Mouse (Mus musculus): ENCODE measurements at regions not wholly inside any gene's neighbourhood (a gene's known extent, or its start where the extent isn't known, plus 50 kb on each side); places are given as distances from the start of the nearest gene placed in this dataset.

DNA sequence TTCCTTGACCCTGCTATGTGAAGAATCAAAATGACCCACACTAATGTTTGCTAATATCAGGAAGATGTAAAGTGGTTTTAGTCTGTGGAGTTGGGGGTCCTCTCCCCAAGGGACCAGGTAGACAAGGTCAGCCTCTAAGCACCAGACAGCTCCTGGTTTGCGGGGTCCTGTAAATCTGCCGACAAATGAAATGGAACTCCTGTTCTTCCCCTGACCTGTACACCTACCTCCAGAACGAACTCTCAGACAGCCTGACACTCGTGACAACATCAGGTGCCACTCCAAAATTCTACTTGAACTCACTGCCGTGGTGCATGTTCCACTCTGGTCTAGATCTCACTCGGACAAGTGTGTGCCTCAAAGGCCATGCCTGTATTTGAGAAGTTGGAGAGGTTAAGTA is 121.8 kb upstream of the Cdkn3 start:
- DNase-seq (ENCODE audit: low spot score in 2 of 2): no peak

DNA sequence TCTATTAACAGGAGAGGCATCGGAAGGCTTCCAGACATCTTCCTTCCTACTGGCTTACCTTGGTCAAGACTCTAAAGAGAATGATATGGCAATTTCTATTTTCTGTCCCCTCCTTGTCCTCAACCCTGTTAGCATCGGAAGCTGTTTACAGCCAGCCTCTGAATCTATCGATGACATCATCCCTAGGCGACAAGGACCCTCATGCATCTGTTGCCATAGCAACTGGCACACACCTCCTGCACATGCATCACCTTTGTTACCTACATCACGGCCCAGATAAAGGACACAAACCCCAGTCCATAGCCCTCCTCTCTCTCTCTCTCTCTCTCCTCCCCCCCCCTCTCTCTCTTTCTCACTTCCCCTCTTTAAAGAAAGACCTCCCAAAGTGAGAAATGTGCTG is 123.1 kb upstream of the Cdkn3 start:
- no peak for DNase-seq (ENCODE audit: low spot score in 2 of 2)

DNA sequence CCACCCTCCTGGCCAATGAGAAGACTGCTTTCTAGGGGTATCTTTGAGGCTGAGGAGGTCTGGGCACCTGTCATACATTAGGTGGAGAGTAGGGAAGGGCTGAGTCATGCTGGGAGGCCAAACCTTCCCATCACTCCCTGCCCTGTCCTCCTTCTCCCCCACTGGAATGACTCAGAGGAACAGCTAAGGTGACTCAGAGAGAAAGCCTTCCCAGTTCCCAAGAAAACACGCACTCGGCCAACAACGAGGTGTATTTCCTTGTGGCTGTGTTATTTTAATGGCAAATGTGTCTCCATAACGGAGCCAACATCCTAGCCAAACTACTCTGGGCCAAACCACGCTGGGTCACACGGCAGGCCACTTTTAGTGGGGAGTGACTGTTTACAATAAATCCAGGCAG is 124.0 kb upstream of the Cdkn3 start:
- no peak for DNase-seq (ENCODE audit: low spot score in 2 of 2)

DNA sequence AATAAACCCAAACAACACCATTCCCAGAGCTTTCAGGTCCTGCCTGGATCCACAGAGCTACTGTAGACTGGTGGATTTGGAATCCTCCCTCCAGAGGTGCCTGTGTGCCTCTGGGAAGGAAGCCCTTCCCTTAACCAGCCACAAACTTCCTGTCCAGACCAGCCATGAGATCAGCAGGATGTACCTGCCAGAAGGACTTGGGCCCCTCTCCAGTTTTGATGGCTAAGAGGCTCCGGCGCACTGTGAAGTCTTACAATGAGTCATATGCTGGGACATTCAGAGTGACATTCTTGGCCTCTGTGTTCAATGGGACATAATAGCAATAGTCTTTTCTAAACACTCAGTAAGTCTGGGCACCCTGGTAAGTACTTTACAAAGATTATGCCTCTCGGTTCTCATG is 125.0 kb upstream of the Cdkn3 start:
- no peak for DNase-seq (ENCODE audit: low spot score in 2 of 2)

DNA sequence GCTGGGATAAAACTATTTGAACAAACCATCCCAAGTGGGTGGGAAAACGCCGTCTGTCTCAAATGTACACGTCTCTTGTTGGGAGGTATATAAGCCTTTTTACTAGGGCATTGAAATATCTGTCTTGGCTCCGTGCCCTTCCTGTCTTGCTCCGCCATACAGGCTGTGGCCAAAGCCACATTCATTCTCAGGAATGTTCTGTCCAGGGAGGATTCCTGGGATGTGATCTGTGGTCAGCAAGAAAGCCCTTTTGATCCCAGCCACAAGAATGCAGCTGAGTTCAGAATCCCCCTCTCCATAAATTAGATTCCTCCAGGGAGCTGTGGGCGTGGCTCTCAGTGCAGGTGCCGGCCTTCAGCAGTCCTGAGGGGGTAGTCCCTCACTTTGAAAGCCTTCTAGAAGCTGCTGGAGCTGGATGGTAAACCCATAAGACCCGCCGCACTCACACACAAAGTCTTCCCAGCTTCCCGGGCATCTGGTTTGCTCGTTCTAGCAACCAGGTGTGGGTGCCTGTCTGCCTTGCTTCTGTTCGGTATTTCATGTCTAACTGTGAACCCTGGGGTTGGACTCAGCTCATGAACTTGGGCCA is 125.6 kb upstream of the Cdkn3 start:
- DNase-seq (ENCODE audit: low spot score in 2 of 2): no peak

DNA sequence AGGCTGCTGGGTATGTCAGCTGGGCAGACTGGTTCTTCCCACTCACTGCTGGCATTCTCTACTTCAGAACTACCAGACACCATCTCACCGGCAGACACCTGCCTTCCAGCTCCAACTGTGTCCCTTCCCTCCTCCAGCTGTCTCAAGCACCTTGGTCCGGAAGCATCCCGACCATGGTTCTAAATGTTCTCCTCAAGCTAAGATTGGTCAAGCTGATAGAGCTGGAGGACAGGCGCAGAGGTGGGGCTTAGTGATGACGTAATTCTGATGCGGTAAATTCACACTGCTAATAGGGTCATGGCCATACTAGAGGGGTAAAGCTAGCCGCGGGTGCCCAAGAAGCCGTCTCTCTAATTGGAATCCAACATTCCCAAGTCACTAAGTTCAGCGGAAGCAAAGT is 126.1 kb upstream of the Cdkn3 start:
- DNase-seq (ENCODE audit: low spot score in 2 of 2): no peak

DNA sequence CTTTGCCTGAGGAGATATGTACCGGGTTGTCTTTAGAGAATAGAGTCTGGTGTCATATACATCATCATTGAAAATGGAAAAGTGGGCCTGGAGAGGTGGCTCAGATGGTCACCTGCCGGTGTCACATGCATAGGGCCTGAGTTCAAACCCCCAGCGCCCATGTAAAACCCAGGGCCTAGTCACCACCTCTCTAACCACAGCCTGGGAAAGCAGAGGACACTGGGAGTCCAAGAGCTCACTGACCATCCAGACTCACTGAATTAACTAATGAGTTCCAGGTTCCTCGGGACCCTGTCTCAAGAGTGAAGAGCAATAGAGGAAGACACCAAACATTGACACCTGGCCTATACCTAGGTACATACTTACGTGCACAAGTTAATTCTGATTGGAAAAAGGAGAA is 132.7 kb upstream of the Cdkn3 start:
- DNase-seq (ENCODE audit: low spot score in 2 of 2): no peak

DNA sequence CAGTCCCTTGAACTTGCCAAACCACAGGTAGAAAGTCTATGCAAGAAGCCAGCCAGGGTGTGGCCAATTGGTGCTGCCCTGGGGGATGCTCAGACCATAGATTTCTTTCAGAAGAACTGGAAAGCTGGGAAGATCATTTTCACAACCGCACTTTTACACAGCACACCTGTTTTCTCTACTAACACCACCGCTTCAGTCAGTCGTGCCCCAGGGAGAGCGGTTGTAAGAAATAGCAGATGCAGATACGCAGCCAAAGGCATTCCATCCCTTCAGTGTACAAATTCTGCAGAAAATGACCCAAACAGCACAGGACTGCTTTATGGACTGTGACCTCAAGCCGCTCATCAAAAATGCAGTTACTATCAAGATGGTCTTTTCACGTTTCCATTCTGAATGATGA is 134.6 kb upstream of the Cdkn3 start:
- no peak for DNase-seq (ENCODE audit: low spot score in 2 of 2)

DNA sequence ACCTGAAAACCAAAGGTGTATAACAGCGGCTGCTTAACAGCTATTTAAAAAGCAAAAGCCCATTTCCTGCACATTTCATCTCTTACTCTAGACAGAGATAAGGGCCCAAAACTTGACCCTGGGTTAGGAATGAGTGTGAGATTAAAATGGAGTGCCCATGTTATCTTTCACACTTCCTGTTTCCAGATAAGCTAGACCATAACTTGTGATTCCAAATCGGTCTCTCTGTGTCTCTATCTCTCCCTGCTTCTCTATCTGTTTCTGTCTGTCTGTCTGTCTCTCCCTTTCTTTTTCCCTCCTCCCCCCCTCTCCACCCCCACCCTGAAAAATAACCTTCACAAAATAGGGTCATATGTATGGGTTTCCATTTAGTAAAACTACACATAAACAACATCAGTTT is 136.7 kb upstream of the Cdkn3 start:
- no peak for DNase-seq (ENCODE audit: low spot score in 2 of 2)

DNA sequence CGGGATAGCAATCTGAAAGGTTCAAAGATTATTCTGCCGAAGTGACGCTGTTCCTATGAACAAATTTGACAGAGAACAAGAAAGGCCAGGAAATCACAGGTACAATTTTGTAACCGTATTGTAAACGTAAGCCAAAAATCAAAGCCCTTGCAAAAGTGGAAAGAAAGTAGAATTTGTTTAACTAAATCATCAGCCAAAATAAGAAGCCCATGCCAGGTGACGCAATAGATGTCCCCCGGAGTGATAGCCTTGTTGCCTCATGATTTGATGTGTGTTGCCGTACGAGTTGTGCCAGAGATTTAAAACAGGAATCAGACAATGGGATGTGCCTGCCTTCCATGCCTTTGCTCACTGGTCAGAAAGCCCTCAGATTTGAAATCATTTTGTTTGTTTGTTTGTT is 144.3 kb upstream of the Cdkn3 start:
- DNase-seq (ENCODE audit: low spot score in 2 of 2): no peak

DNA sequence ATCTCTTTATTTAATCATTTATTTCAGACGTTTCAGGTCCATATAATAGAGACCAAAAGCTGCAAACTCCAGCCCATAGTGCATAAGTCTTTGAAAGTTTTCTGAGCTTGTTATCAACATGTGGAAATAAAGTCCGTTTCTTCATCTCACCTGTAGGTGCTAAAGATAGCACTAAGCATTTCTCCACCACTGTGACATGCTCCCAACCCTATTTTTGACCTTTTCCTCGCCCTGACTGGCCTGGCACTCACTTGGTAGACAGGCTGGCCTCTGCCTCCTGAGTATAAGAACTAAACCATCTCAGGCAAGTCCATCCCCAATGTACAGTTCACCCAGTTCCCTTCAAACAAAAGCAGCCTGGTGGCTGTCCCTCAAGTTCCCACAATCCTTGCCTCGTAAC is 145.4 kb upstream of the Cdkn3 start:
- DNase-seq (ENCODE audit: low spot score in 2 of 2): no peak

DNA sequence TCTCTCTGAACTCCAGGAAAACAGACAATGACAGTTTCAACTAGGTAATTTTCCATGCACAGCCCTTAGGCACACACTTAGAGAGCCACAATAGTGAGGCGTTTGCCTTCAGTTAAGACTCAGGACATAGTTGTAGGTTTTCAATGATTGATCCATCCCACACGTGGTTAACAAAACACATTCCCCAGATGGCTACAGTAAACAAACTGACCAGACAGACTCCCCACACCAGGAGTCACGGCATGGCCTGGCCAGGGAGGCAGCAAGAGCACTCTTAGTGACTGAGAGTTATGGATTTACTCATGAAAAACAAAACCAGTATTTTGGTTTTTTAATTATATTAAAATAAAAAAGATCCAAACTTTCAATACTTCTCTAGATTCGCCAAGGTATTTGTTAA is 146.6 kb upstream of the Cdkn3 start:
- DNase-seq (ENCODE audit: low spot score in 2 of 2): no peak

DNA sequence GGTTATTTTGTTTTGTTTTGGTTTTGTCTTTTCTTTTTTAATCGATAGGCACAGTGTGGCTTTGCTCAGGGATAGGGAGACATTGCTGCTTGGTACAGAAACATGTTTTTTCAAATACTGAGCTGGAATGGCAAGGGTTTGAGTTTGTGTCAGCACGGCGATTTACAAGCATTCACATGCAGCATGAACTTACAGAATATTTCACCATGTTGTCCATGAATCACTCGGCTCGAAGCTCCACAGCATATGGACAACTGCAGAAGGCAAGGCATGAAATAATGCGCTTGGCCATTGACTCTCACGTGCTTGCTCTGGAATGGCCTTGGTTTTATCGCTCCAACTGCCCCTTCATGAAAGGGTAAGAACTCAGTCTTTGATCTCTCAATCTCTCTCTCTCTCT is 147.1 kb upstream of the Cdkn3 start:
- DNase-seq (ENCODE audit: low spot score in 2 of 2): no peak

DNA sequence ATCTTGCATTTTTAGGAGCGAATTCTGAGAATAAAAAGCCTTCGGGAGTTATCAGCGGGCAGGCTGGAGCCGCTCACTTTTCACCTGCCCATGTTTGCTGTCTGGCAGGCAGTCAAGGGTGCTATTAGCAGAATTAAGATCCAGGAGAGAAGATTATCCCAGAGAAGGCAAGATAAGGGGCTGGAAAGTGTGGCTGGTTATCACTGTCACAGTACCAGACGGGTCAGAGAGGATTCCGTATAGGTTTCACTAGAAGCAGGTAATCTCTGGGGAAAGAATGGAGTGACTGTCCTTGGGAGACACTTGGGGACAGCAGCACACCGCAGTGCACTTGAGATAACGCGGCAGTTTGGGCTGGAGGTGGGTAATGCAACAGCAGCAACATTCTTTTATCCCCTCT is 147.8 kb upstream of the Cdkn3 start:
- DNase-seq (ENCODE audit: low spot score in 2 of 2): no peak

DNA sequence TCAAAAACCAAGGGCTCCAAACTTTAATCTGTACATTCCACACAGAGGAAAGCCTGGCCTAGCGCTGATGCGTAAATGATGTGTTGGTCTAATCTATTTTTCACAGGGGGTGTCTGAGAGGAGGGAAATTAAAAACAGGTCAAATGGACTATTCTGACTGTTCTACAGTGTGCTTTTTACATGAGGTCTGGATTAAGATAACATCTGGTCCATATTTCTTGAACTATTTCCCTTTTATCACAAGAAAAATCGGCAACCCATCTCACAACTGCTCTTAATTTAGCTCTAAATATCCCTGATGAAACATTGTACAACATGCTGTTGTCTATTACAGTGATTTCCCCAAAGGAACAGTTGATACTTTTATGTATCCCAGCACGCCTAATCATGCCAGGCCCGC is 149.4 kb upstream of the Cdkn3 start:
- DNase-seq (ENCODE audit: low spot score in 2 of 2): no peak

DNA sequence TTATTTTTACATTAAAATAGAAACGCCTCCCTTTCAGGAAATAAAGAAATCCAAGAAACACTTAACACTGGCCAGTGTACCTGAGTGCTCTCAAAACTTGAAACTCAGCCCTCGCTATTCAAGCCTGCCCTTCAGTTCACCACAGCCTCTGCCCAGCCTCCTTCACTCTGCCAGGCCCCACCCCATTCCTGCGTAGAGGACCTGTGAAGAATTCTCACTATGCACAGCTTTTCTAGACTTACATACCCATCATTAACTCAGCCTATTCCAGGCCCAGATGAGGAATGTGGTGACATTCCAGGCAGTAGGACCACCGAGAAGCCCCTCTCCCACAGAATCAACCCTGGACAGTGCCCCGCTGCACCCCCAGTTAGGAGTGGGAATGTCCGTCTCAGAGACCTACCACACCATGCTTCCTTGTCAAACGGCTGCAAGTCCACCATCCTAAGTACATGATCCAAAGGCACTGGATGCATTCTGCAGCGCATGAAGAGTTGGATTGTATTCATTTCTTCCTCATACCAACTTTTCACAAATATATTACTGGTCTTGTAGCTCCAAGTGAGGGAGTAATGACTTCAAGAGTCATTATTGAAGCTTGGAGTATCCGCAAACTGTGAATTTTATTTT is 150.0 kb upstream of the Cdkn3 start:
- DNase-seq (ENCODE audit: low spot score in 2 of 2): no peak

DNA sequence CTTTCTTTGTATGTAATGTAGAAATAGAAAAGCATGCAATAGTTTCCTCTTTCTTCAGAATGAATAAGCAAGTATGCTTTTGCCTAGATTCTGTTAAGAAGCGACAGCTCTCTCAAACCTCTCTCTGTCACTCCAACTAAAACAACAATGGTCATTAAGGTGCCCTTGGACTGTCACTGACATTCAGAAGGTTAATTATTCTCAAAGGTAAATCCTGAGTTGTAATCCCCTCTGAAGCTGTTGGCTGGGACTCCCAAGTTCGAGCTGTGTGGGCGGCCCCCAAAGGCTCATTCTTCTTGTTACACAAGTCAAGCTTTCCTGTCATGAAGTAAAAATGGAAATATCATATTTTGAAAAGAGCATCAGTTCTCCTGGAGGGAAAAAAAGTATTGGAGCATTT is 153.6 kb upstream of the Cdkn3 start:
- DNase-seq (ENCODE audit: low spot score in 2 of 2): no peak

DNA sequence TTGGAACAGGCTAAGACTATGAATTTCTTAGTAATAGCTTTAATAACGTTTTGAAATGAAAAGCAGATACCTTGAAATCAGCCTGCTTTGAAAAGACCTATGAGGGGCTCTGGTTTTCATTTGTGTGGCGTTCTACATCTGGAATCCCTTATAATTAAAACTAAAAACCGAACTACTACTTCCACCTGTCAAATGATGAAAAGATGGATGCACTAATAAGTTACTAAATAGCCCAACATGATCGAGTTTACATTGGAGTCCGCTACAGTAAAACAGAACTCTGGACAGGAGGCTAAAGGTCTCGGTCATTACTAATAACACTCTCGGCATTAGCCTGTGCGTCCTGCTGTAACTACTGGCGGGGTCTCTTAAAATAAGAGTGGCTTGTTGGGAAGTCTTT is 154.3 kb upstream of the Cdkn3 start:
- no peak for DNase-seq (ENCODE audit: low spot score in 2 of 2)

DNA sequence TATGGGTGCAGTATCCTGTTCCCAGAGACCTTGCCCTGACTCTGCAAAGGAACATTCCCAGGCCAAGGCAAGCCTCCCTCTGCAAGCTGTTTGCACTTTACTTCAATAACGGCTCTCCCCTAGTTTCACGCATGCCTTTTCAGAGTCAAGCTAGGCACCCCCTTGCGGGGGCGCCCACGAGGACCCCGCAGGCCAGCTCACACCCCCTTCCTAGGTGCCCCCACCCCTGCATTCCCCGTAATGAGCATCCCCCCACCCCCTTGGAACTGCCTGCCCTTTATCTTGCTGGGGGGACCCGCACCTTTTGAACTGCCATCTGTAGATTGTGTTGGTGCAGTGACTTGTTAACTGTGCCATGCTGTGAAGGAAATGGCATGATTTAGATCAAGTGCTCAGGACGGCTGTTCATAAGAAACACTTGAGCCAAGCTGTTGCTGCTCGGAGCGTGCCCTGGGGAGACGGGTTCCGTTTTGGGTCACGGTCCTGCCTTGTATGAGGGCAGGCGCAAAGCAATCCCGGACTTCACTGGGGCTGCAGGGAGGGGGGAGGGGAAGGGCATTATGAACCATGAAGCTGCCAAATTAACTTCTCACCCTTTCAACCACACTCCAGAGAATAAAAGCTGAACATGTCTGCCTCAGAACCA is 155.3 kb upstream of the Cdkn3 start:
- no peak for DNase-seq (ENCODE audit: low spot score in 2 of 2)

DNA sequence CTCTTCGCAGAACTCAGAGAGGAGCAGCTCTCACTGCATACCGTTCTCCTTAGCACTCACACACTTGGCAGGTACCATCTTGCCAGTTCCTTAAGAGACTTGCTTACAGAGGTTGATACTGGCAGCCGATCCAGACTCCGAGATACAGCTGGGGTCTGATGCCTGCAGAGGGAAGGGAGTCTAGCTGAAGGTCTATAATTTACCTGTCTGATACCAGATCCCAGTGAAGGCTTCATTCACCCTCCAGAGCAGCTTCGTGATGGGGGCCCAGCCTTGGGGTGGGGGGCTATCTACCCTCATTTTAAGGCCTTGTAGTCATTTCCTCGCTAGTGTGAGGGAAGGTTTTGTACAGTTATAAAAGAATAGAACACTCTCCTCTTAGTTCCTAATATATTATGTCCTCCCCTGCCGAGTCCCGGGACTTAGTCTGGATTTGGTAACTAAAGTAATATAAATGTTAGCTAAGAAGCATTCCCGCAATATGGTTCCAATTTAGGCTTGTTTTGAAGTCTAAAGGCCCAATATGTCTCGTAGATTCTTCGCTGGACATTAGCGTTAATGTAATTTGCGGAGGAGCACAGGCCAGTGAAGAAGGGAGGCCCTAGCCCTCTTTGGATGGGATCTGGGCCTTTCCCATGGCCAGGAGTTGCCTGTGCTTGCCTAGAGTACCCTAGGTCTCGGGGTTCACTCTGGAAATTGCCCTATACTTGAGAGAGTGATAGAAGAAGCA is 156.0 kb upstream of the Cdkn3 start:
- DNase-seq (ENCODE audit: low spot score in 2 of 2): no peak

DNA sequence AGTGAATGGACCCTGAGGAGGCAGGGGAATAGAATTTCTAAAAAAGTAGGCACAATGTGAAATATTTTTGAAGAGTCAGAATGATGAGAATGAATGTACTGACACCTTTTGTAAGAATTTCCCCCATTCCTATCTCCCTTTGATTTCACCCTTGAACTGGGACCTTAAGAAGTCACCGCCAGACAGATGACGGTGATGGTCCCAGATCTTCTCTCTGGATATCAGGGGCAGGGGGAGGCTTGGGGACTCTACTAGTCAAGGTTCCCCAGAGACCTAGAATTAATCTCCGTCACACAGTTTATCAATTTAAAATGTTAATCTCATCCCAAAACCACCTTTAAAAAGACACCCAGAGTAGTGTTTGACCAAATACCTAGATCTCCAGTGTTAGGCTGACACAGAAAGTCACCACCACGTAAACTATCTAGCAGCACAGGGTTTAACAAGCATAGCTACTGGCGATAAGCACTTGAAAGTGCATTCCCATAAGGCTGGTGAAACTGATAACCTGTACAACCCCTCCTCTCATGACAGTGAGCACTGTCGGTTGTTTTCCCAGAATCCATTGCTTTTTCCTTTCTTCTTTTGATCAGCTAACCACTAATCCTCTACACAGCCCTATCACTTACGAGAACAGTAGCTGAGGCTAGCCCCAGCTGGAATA is 163.5 kb upstream of the Cdkn3 start:
- no peak for DNase-seq (ENCODE audit: low spot score in 2 of 2)

DNA sequence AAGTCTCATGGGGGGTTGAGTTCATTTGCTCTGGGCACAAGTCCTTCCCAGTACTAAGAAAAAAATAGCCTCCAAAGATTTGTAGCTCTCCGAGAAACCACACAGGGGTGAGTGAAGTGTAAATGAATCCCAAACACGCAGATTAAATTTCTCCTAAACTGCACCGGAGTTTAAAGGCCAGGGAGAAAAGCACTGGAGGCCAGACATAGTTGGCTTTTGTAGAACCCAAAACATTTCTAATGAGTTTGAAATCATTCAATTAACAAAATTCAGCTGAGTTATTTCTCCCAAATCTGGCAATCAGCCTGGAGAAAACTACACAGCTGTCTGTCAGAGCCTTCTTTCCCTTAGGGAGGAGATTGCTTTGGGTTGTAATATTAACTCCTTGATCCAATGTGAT is 166.2 kb upstream of the Cdkn3 start:
- no peak for DNase-seq (ENCODE audit: low spot score in 2 of 2)
